Mouse (Mus musculus) kidney, adult 2 months (tissue): ENCODE measurements around the gene Sdk1.

Experiments used
- CTCF ChIP-seq: fragments of 200-500 bp; conservative IDR thresholded peaks from 2 replicates; pipeline ENCODE4 v1.5.1; 2011; ENCODE audit warnings: low read depth, mild to moderate bottlenecking, control low read depth, low read length, moderate library complexity, mixed read lengths; ENCODE audit not compliant: insufficient read depth, insufficient read length
- POLR2A ChIP-seq: fragments of 200-500 bp; IDR thresholded peaks from one replicate; pipeline ENCODE4 v1.6.1; 2011; ENCODE audit warnings: low read depth, low read length, control low read depth

GRCm38 (mm10) chr5:141240441-141240840 lies 849 bp upstream of the Sdk1 start:
- no peak for TF ChIP-seq CTCF
- TF ChIP-seq POLR2A, result no peak
